Mouse (Mus musculus) olfactory bulb, adult 2 months (tissue): ENCODE results near the gene Cgn. TPM values are rescaled to one million over a fixed set of nuclear protein-coding genes. Genes with fewer than 3 reads are reported as not detected.
"Not testable (repeated sequence)": the region's sequence is repeated elsewhere in the genome, so short reads cannot be mapped to it uniquely, and the experiment has no call there.

Source experiments
- H3K27ac ChIP-seq: fragments of 200-500 bp; 2 replicates; pipeline ENCODE4 v1.5.1; 2012; ENCODE audit warnings: low read depth, low read length; ENCODE audit not compliant: insufficient read depth
- H3K4me1 ChIP-seq: fragments of 200-500 bp; 2 replicates; pipeline ENCODE4 v1.6.1; 2012; ENCODE audit warnings: low read length; ENCODE audit not compliant: control insufficient read depth, insufficient read depth
- H3K4me3 ChIP-seq: fragments of 200-500 bp; 2 replicates; pipeline ENCODE4 v1.5.1; 2012; ENCODE audit warnings: mild to moderate bottlenecking, low read depth, low read length, moderate library complexity; ENCODE audit not compliant: insufficient read depth
- polyA plus RNA-seq: library from polyadenylated mRNA; stranded (reverse); fragments of >200 nt; gene quantifications from 2 replicates; pipeline ENCODE4 v1.2.4, GENCODE M21; 2012; ENCODE audit warnings: low replicate concordance; ENCODE audit not compliant: missing spikeins, insufficient read depth, insufficient read length

The Cgn gene
- polyA plus RNA-seq, 1 experiment = not detected

DNA sequence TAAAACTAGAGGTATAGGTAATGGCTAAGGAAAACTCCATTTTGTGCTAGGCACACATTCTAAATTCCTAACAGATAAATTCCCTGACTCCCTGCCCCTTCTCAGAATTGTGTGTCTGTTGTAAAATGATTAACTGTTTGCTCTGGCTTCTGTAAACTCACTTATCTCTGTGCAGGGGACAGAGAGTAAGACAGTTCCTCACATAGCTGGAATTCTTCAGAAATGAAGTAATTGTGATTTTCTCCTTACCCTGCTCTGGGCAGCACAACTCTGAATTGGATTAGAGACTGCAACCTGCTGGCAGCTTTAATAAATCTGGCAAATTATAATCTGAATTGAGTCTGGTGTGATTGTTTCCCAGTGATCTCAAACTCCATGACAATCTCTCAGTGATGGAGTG lies 75.7 kb downstream of the Cgn start:
- H3K27ac ChIP-seq, H3K4me3 ChIP-seq, H3K4me1 ChIP-seq: not testable (repeated sequence)

Other genes starting within 250 kb of the Cgn start
- not detected in 2 replicates for gene Snx27, start 203.8 kb downstream of the Cgn start, polyA plus RNA-seq
- gene Gm10972, start 143.4 kb downstream of the Cgn start, polyA plus RNA-seq = not detected in 2 replicates
- gene Tuft1, start 127.6 kb downstream of the Cgn start, polyA plus RNA-seq = not detected in 2 replicates
- gene Selenbp2, start 92.9 kb downstream of the Cgn start, polyA plus RNA-seq = not detected in 2 replicates
- gene Pogz, start 51.1 kb upstream of the Cgn start, polyA plus RNA-seq = not detected in 2 replicates
- not detected in 2 replicates for gene Psmb4, start 100.5 kb upstream of the Cgn start, polyA plus RNA-seq
- not detected in 2 replicates for gene Selenbp1, start 146.6 kb upstream of the Cgn start, polyA plus RNA-seq
- not detected in 2 replicates for gene Rfx5, start 167.6 kb upstream of the Cgn start, polyA plus RNA-seq
- not detected in 2 replicates for gene Pi4kb, start 188.2 kb upstream of the Cgn start, polyA plus RNA-seq
- gene Zfp687, start 229.0 kb upstream of the Cgn start, polyA plus RNA-seq = 132 TPM in 1 of 2 replicates, not detected in the other